Mouse (Mus musculus) myocyte (in vitro differentiated cells): ENCODE results near the gene Gpr152.

ENCODE experiments used
- E2F4 ChIP-seq: IDR thresholded peaks from one replicate; pipeline ENCODE4 v1.6.1; 2011; ENCODE audit warnings: mild to moderate bottlenecking, control low read depth, moderate library complexity; ENCODE audit not compliant: insufficient read depth
- MAX ChIP-seq: IDR thresholded peaks from one replicate; pipeline ENCODE4 v1.6.1; 2011; ENCODE audit warnings: low read depth, mild to moderate bottlenecking, control low read depth
- POLR2A ChIP-seq: IDR thresholded peaks from one replicate; pipeline ENCODE4 v1.6.1; 2011; ENCODE audit warnings: low read depth, mild to moderate bottlenecking, control low read depth, moderate library complexity; ENCODE audit not compliant: insufficient read length

DNA sequence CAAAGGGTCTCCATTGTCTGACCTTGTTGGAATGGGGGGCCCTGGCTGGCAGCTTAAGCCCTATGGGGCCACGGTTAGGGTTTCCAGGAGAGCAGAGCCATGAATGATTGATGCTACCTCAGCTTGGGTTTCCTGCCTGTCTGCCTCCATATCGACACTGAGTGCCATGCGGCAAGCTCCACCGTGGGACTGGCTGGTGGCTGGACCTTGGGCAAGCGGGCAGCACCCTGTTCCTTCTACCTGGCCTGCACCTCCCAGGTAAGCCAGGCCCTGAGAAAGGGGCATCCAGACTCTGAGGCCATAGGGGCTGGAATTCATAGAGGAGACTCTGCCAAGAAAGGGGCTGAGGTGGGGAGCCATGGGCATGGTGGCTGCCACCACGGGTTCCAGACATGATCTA, 560 bp downstream of the Gpr152 start:
- TF ChIP-seq POLR2A: no peak
- no peak for TF ChIP-seq MAX
- no peak for TF ChIP-seq E2F4
